Mouse (Mus musculus) heart, embryonic 11.5 days (tissue): Measurements from ENCODE around the gene Cd276. TPM values are rescaled to one million over a fixed set of nuclear protein-coding genes. Genes with fewer than 3 reads are reported as not detected.

Experiments used
- ATAC-seq: fragments of 200-750 bp; cut with Nextera tagmentation; replicated peaks from 2 replicates; pipeline ENCODE4 v1.8.0; 2017; ENCODE audit warnings: moderate library complexity; ENCODE audit not compliant: insufficient number of reproducible peaks, low FRiP score, low TSS enrichment
- H3K27ac ChIP-seq: fragments of 300-500 bp; sonication (generic); 2 replicates; pipeline ENCODE4 v1.5.1; 2014; ENCODE audit warnings: mild to moderate bottlenecking, low read depth, low read length
- H3K27me3 ChIP-seq: fragments of 300-500 bp; sonication (generic); 2 replicates; pipeline ENCODE4 v1.6.1; 2014; ENCODE audit warnings: mild to moderate bottlenecking, low read length, mixed read lengths; ENCODE audit not compliant: control insufficient read depth, insufficient read depth
- H3K36me3 ChIP-seq: fragments of 300-500 bp; sonication (generic); 2 replicates; pipeline ENCODE4 v1.6.1; 2014; ENCODE audit warnings: mild to moderate bottlenecking, low read length, moderate library complexity, mixed read lengths; ENCODE audit not compliant: control insufficient read depth, insufficient read depth
- H3K4me1 ChIP-seq: fragments of 300-500 bp; sonication (generic); 2 replicates; pipeline ENCODE4 v1.6.1; 2014; ENCODE audit warnings: low read length; ENCODE audit not compliant: control insufficient read depth, insufficient read depth
- H3K4me2 ChIP-seq: fragments of 300-500 bp; sonication (generic); 2 replicates; pipeline ENCODE4 v1.6.1; 2014; ENCODE audit warnings: mild to moderate bottlenecking, moderate library complexity
- H3K4me3 ChIP-seq: fragments of 300-500 bp; sonication (generic); 2 replicates; pipeline ENCODE4 v1.5.1; 2014; ENCODE audit warnings: low read depth, low read length
- H3K9ac ChIP-seq: fragments of 300-500 bp; sonication (generic); 2 replicates; pipeline ENCODE4 v1.6.1; 2014; ENCODE audit warnings: mild to moderate bottlenecking, low read depth, low read length, moderate library complexity
- H3K9me3 ChIP-seq: fragments of 300-500 bp; sonication (generic); replicated peaks from 2 replicates; pipeline ENCODE4 v1.6.1; 2016; ENCODE audit warnings: low read length; ENCODE audit not compliant: control insufficient read depth
- whole genome bisulfite sequencing: fragments of 180-500 bp; shearing (Covaris S2); extraction: QIAGEN DNeasy Blood & Tissue Kit; methylation state at CpG from one replicate; pipeline ENCODE4 v1.1.7; 2014; ENCODE audit not compliant: insufficient replicate concordance; 5-methylcytosine and 5-hydroxymethylcytosine counted together
- polyA plus RNA-seq: library from polyadenylated mRNA; unstranded; fragments of >200 nt; fragmentation: Nextera tagmentation; extraction: Ambion mirVana; gene quantifications from 2 replicates; pipeline ENCODE4 v1.2.1, GENCODE M21; 2014

Gene Cd276
- polyA plus RNA-seq, 1 experiment from 2014 or later: 29.1 TPM

DNA sequence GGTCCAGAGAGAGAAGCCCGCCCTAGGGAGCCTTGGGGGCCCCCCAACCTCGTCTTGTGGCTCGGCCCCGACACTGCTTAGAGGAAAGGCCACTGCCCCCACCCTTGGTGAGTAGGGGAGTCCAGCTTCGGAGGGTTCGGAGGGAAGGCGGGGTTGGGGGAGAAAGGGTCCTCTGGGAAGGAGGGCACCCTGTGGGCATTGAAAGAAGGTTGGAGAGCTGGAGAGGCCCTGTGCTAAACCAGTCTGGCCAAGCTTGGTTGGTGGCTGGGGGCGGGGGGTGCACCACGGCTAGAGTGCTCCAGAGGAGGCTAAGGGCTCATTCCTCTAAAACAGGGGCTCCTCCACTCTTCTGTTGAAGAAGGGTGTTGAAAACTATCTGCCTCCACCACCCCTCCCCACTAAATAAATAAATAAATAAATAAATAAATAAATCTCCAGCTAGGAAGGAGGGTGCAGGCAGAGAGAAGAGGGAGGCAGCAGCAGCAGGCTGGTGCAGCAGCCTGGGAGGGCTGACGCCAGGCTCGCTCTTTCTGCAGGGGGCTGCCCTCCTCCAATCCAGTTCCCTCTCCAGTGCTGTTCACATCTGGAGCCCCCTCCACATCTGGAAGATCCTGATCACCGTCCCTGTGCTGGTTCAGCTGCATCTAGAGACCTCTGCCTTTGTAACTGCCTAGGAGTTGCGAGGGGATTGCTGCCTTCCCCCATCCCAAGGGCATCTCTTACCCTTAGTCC lies 65.9 kb downstream of the Cd276 start:
- Histone ChIP-seq H3K36me3 (no peaks in the 10 kb centered on the region), H3K9ac (peak overlapping the region; percentile 75), H3K27me3 (peaks cover 47% of the 10 kb centered on the region), H3K27ac (no peak overlapping the region), H3K4me2 (peak overlapping the region; percentile 98), H3K4me3 (peak overlapping the region; percentile 64), H3K4me1 (peaks cover 13% of the 10 kb centered on the region), H3K9me3 (no peaks in the 10 kb centered on the region)
- WGBS: 2% methylated on average over 13 of the region's 13 CpGs
- ATAC-seq: no peak

DNA sequence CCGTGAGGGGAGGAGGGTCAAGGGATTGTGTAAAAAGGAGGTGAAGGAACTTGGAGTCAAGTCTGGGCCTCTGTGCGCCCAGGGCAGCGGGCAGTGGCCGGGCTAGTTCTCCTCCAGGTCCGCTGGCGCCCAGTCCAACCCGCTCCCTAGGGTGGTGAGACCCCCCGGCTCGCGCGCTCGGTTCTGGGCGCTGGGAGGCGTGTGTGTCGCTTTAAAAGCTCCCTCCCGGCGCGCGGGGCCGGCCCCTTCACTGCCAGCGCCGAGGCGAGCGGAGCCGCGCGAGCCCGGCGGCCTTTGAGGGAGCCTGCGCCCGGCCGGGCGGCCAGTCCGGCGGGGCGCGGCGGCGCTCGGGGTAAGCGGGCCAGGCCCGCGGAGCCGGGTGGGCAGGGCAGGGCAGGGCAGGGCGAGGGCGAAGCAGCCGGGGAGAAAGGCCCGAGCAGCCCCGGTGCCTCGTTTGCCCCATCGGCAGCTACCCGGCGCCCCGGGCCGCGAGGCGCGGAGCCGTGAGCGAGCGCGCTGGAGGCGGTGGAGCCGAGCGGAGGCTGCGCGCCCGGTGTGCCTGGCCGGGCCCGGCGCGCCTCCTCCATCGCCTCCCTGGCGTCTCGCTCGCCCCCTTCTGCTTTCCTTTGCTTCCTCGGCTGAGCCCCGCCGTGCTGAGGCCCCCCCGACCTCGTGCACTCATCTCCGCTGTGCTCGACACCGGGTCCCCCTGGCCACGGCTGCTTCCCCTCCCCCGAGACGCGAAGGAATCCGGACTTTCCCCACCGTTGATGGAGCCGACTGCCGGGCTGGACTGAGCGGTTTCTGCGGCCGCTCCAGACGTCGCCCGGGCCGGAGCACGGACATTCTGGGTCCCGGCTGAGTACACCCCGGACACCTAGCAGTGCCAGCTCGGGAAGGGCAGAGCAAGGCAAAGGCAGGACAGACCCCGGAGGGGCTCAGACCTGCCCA lies 67.1 kb downstream of the Cd276 start, which contains the start of gene Insyn1:
Insyn1 (plus strand) TSS at position 753 of the 951 bp plus-strand sequence.
- H3K27me3 ChIP-seq: peaks cover 47% of the 10 kb centered on the region
- H3K4me3 ChIP-seq: peak within 1 kb of the TSS; percentile 64
- H3K4me1 ChIP-seq: peaks cover 13% of the 10 kb centered on the region
- H3K9me3 ChIP-seq: no peaks in the 10 kb centered on the region
- peak within 1 kb of the TSS; percentile 36; the same call in 1 of the 2 replicates for H3K27ac ChIP-seq
- peak within 1 kb of the TSS; percentile 98 for H3K4me2 ChIP-seq
- WGBS: under 1% methylated on average over 69 of the region's 104 CpGs
- peak; percentile 43; the same call in 1 of the 2 replicates for ATAC-seq
- H3K36me3 ChIP-seq: no peaks in the 10 kb centered on the region
- H3K9ac ChIP-seq: peak within 1 kb of the TSS; percentile 75

DNA sequence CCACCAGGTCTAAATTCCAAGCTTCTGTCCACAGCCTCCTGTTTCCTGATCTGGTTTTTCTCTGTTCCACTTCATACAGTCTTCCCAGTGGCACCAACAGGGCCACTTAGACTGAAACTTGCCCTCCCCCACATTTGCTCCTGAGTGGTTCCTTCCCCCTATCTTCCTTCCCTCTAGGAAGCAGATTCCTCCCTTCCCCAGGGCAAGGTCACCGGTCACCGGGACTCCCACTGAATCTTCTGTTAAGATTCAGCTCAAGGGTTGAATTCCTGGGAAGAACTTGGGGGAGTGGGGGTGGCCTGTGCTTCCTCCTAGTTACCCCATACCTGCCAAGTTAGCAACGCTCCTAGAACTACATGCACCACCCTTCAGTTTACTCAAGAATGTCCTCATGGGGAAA lies 68.2 kb downstream of the Cd276 start:
- no peak for ATAC-seq

More for the DNA sequence above, 68.2 kb downstream of the Cd276 start:
- H3K9ac ChIP-seq: no peak overlapping the region
- H3K36me3 ChIP-seq: no peaks in the 10 kb centered on the region
- no peak overlapping the region for H3K4me2 ChIP-seq
- H3K9me3 ChIP-seq: no peaks in the 10 kb centered on the region
- H3K4me1 ChIP-seq: peaks cover 13% of the 10 kb centered on the region
- H3K27me3 ChIP-seq: peaks cover 45% of the 10 kb centered on the region
- no peak overlapping the region for H3K4me3 ChIP-seq
- WGBS: 9% methylated on average over 3 of the region's 3 CpGs
- no peak overlapping the region for H3K27ac ChIP-seq

Other genes with a start within 250 kb of the Cd276 start
- gene Loxl1, start 242.3 kb downstream of the Cd276 start, polyA plus RNA-seq: 36.8 and 37.8 TPM in 2 replicates
- gene Tbc1d21, start 185.0 kb downstream of the Cd276 start, polyA plus RNA-seq: not detected in 2 replicates
- gene Insyn1, start 66.8 kb downstream of the Cd276 start, polyA plus RNA-seq: 0.82 and 1.6 TPM in 2 replicates
- gene Nptn, start 26.8 kb upstream of the Cd276 start, polyA plus RNA-seq: 127 and 134 TPM in 2 replicates
- 15.5 and 15.6 TPM in 2 replicates for gene Rec114, start 188.5 kb upstream of the Cd276 start, polyA plus RNA-seq